Mouse (Mus musculus) small intestine, adult 2 months (tissue): Measurements from ENCODE around the gene Cct8l1. TPM values are rescaled to one million over a fixed set of nuclear protein-coding genes. Genes with fewer than 3 reads are reported as not detected.
A peak's percentile ranks its signal among the peaks of the same experiment; 100 is the strongest.

Experiments used
- H3K27ac ChIP-seq: fragments of 200-500 bp; 2 replicates; pipeline ENCODE4 v1.5.1; 2012; ENCODE audit warnings: low read depth, low read length, control low read depth, inconsistent platforms; ENCODE audit not compliant: insufficient read depth
- H3K27me3 ChIP-seq: fragments of 200-500 bp; 2 replicates; pipeline ENCODE4 v1.6.1; 2012; ENCODE audit warnings: mild to moderate bottlenecking, moderate library complexity, low read length, inconsistent platforms; ENCODE audit not compliant: control insufficient read depth, insufficient read depth
- H3K36me3 ChIP-seq: fragments of 200-500 bp; 2 replicates; pipeline ENCODE4 v1.6.1; 2012; ENCODE audit warnings: mild to moderate bottlenecking, low read length, control low read depth, inconsistent platforms; ENCODE audit not compliant: control insufficient read depth, insufficient read depth
- H3K4me1 ChIP-seq: fragments of 200-500 bp; 2 replicates; pipeline ENCODE4 v1.6.1; 2012; ENCODE audit warnings: low read length, inconsistent platforms, mixed read lengths; ENCODE audit not compliant: control insufficient read depth, insufficient read depth, insufficient read length
- H3K4me3 ChIP-seq: fragments of 200-500 bp; 2 replicates; pipeline ENCODE4 v1.5.1; 2012; ENCODE audit warnings: low read depth, mild to moderate bottlenecking, control low read depth, inconsistent platforms, low read length, moderate library complexity
- CTCF ChIP-seq: fragments of 200-500 bp; IDR thresholded peaks from 2 replicates; pipeline ENCODE4 v1.5.1; 2012; ENCODE audit warnings: low read depth, mild to moderate bottlenecking, control low read depth, inconsistent platforms, low read length, moderate library complexity, mixed read lengths; ENCODE audit not compliant: insufficient replicate concordance, insufficient read length; ENCODE audit errors: extremely low read depth
- POLR2A ChIP-seq: fragments of 200-500 bp; IDR thresholded peaks from 2 replicates; pipeline ENCODE4 v1.6.1; 2012; ENCODE audit warnings: low read depth, mild to moderate bottlenecking, control low read depth, inconsistent platforms, low read length, moderate library complexity
- WGBS: fragments of 180-500 bp; shearing (Covaris S2); methylation state at CpG from one replicate; pipeline ENCODE4 v1.1.7; 2018; 5-methylcytosine and 5-hydroxymethylcytosine counted together
- polyA plus RNA-seq: library from polyadenylated mRNA; depleted of rRNA; stranded (reverse); fragments of >200 nt; gene quantifications from 2 replicates; pipeline ENCODE4 v1.2.3, GENCODE M21; 2012

The Cct8l1 gene
- polyA plus RNA-seq, 1 experiment, result not detected

DNA sequence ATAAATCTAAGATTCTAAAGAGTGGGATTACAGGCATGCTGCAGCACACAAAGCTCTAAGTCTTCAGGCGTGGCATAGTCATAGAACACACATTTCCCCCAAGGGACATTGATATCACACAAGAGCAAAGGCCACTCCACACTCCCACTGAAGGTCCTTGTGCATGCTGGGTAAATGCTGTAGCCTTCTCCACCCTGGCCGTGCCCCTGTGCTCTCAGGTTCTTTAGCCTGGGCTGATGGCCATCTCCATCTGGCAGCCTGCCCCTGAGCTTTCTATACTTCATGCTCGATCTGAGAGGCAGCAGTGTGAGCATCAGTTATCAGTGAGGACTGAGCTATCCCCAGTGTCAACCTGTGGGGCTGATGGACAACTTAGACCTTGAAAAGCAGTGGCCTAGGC lies 4.0 kb downstream of the Cct8l1 start:
- TF ChIP-seq POLR2A (no peak), CTCF (no peak)
- no peaks in the 10 kb centered on the region for H3K27me3 ChIP-seq
- peaks cover 5% of the 10 kb centered on the region; the same call in 1 of the 2 replicates for H3K4me1 ChIP-seq
- WGBS, result 24% methylated on average over 3 of the region's 3 CpGs
- no peak overlapping the region for H3K4me3 ChIP-seq
- no peaks in the 10 kb centered on the region for H3K36me3 ChIP-seq
- H3K27ac ChIP-seq, result no peak overlapping the region

DNA sequence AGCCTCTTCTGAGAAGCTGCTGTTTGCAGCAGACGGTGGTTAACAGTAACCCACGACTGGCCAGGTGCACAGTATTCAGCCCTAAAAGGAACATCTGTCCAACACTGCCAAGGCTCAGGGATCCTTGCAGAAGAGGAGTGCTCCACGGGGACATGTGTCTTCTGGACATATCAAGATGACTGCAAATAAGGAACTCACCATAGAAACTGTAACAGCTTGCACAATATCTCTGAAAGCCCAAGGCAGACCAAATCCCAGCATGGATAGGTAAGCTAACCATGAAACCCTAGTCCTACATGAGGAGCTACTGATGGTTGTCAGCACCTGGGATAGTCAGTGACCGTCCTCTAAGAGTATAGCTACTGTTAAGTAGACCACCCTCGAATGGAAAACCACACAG lies 5.6 kb downstream of the Cct8l1 start:
- 59% methylated on average over 5 of the region's 5 CpGs for WGBS
- Histone ChIP-seq H3K36me3 (no peaks in the 10 kb centered on the region), H3K4me1 (peaks cover 12% of the 10 kb centered on the region; the same call in 1 of the 2 replicates), H3K4me3 (no peak overlapping the region), H3K27me3 (no peaks in the 10 kb centered on the region), H3K27ac (no peak overlapping the region)
- TF ChIP-seq POLR2A, result no peak
- no peak for TF ChIP-seq CTCF

DNA sequence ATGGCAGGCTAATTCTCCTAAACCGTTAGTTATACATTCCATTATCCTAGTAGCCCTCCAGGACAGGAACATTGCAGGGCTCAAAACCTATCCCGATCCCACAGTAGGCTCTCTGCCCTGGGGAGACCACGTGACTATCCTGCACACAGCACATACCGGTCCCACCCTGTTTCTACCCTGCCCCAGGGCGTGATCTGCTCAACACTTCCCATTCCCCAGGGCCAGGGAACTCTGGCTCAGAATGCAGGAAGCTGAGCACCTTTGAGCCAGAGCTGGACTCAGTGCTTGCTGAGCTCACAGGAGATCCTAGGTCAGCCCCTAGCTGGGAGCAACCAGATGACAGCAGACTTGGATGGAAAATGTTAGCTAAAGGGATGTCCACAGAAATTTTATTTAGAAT lies 10.2 kb downstream of the Cct8l1 start:
- no peak overlapping the region for H3K4me3 ChIP-seq
- peaks cover 22% of the 10 kb centered on the region for H3K4me1 ChIP-seq
- peak overlapping the region; percentile 73; the same call in 1 of the 2 replicates for H3K27ac ChIP-seq
- no peak for TF ChIP-seq POLR2A
- peak; percentile 33; the same call in 1 of the 2 replicates for TF ChIP-seq CTCF
- no peaks in the 10 kb centered on the region for H3K36me3 ChIP-seq
- no peaks in the 10 kb centered on the region for H3K27me3 ChIP-seq
- 16% methylated on average over 5 of the region's 5 CpGs for WGBS

DNA sequence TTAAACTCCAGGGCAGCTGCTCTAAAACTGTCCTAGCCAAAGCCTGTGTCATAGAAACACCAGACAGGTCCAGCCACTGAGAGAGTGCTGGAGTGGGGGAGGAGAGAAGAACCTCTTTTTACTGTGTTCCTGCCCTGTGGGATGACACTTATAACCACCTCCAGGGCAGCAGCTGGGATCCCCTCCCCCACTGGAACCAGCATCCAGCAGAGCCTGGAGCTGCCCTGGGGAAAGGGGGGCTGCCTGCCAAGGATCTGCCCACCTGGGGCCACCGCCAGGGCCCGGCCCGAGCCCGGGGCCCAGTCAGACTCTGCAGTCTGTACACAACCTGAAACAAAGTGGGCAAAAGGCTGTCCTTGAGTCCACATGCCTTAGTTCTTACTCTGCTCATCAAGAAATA lies 11.1 kb downstream of the Cct8l1 start:
- Histone ChIP-seq H3K27ac (peak overlapping the region; percentile 73), H3K27me3 (no peaks in the 10 kb centered on the region), H3K36me3 (no peaks in the 10 kb centered on the region), H3K4me3 (no peak overlapping the region), H3K4me1 (peaks cover 22% of the 10 kb centered on the region)
- 46% methylated on average over 4 of the region's 4 CpGs for WGBS
- TF ChIP-seq POLR2A (no peak), CTCF (no peak)

GRCm38 (mm10) chr5:25527971-25528370 lies 12.1 kb downstream of the Cct8l1 start:
- WGBS, result 89% methylated on average over 1 of the region's 1 CpGs
- Histone ChIP-seq H3K4me3 (no peak overlapping the region), H3K27me3 (no peaks in the 10 kb centered on the region), H3K36me3 (no peaks in the 10 kb centered on the region), H3K27ac (no peak overlapping the region; the same call in 1 of the 2 replicates), H3K4me1 (peaks cover 24% of the 10 kb centered on the region)
- TF ChIP-seq POLR2A, result no peak
- TF ChIP-seq CTCF, result no peak

- H3K4me3 ChIP-seq, result peak overlapping the region; percentile 66
- no peaks in the 10 kb centered on the region for H3K27me3 ChIP-seq
- H3K27ac ChIP-seq, result peak overlapping the region; percentile 58
- 12% methylated on average over 22 of the region's 22 CpGs for WGBS
- H3K4me1 ChIP-seq, result peaks cover 24% of the 10 kb centered on the region
- no peaks in the 10 kb centered on the region for H3K36me3 ChIP-seq
- TF ChIP-seq POLR2A, result peak; percentile 78; the same call in 1 of the 2 replicates
- TF ChIP-seq CTCF, result no peak
These were observed 13.1 kb downstream of the Cct8l1 start for GRCm38 (mm10) chr5:25528851-25529528.

- TF ChIP-seq CTCF (no peak), POLR2A (peak; percentile 71; the same call in 1 of the 2 replicates)
- WGBS, result under 1% methylated on average over 85 of the region's 87 CpGs
- H3K36me3 ChIP-seq, result no peaks in the 10 kb centered on the region
- H3K27me3 ChIP-seq, result no peaks in the 10 kb centered on the region
- H3K4me3 ChIP-seq, result peak overlapping the region; percentile 66
- peaks cover 24% of the 10 kb centered on the region for H3K4me1 ChIP-seq
- peak overlapping the region; percentile 98 for H3K27ac ChIP-seq
These were observed 13.9 kb downstream of the Cct8l1 start for GRCm38 (mm10) chr5:25529529-25530421.
